Mouse (Mus musculus) adrenal gland, postnatal 25 days (tissue): Measurements from ENCODE around the gene Slc22a12. TPM values are rescaled to one million over a fixed set of nuclear protein-coding genes. Genes with fewer than 3 reads are reported as not detected.
A peak's percentile ranks its signal among the peaks of the same experiment; 100 is the strongest.

Experiments
- DNase-seq: peaks from one replicate; pipeline ENCODE4 v3.0.0; 2021; ENCODE audit warnings: mixed read lengths
- long read RNA-seq: library from polyadenylated mRNA; stranded (forward); transcript quantifications from one replicate; pipeline ENCODE4 v2.0.0, GENCODE M21; 2021
- total RNA-seq: library from RNA; stranded (reverse); gene quantifications from 2 replicates; pipeline ENCODE4 v1.2.3, GENCODE M21; 2021

Gene Slc22a12
- not detected in 2 replicates for total RNA-seq
- long read RNA-seq, partial matches to known transcripts, result 0 of 1 reads
- long read RNA-seq, other reads (novel, unspliced or antisense), result 1 of 1 reads

DNA sequence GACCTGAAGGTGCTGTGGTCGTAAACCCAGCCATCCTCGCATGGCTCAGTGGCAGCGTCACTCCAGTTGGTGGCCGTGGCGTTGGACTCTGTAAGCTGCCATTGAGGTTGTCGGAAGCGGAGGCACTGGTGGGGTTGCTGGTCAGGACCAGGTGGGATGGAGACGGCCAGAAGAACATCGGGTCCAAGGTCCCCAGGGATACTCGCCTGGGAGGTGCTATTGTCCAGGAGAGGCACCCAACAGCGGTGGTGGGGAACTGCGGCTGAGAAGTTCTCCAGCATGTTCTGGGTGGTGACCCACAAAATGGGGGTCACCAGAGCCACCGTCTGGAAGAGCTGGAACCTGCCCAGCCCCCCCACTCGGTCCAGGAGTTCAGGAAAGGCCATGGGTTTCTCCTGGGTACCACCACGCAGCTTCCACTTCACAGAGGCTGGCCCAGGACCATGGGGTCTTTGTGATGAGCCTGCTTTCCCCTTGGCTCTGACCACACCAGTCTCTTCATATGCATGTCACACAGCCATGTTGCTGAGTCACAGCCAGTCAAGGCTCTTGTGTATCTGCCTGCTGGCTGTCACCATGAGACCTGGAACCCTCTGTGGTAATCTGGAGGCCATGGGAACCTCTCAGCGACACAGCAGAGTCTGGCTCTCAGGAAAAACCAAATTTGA is at the start of gene Slc22a12:
Slc22a12 (minus strand) TSS at position 666 of the 668 bp plus-strand sequence.
- DNase-seq, result no peak

DNA sequence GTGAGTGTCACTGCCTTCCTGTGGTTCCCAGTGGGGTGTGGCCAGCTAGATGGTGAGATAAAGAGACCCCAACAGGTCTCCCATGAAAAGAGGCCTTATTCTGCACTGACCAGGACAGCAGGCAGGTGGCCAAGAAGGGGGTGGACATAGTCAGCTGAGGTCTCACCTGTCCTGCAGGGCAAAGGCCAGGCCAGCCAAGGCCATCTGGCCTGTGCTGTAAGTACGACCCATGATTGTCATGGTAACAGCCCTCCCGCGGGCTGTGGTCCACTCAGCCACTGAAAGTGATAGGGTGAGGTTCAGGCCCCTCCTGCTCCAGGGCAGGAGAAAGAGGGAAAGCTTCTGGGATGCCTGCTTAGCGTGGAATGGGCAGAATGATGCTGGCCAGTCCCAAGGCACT is 29.2 kb upstream of the Slc22a12 start:
- DNase-seq, result peak; percentile 28

DNA sequence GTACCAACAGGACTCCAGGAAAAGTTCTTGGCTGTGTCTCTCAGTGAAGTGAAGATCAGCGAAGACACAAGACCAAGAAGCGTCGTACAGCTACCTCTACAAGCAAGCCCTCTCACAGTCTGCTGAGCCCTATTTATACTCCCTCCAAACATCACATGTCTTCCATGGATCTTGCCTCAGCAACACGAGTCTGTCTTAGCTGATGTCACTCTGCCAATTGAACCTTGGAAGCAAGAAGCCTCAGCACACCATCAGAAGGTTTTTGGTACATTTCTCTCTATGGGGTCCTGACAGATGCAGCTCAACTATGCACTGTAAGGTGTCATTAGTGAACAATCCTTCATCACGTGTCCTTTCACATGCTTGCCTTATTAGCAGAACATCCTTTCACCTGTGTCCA is 28.6 kb upstream of the Slc22a12 start:
- DNase-seq, result no peak

- DNase-seq, result no peak
These were observed 26.7 kb upstream of the Slc22a12 start for GRCm38 (mm10) chr19:6569561-6569960.

- DNase-seq, result no peak
These were observed 26.2 kb upstream of the Slc22a12 start for GRCm38 (mm10) chr19:6569021-6569420.

GRCm38 (mm10) chr19:6566450-6566849 is 23.6 kb upstream of the Slc22a12 start:
- DNase-seq, result peak; percentile 47

- no peak for DNase-seq
These were observed 22.3 kb upstream of the Slc22a12 start for GRCm38 (mm10) chr19:6565136-6565535.

- DNase-seq, result no peak
These were observed 17.5 kb upstream of the Slc22a12 start for GRCm38 (mm10) chr19:6560246-6560815.

DNA sequence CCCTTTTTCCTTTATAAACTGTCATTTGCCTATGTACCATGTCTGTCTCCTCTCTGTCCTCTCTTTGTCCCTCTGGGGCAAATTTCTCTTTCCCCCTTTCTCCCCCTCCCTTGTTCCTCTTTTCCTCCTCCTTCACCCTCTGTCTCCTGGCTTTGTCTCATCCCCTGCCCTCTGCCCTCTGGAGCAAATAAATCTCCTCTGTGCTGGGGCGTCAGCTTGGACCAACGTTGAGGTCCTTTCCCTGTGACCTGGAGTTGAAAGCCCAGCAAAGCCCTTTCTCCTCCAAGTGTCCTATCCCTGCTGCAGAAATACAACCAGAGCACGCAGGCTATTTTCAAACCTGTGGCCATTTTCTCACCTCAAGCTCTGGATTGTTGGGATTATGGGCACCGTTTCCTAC is 16.7 kb upstream of the Slc22a12 start:
- no peak for DNase-seq

- no peak for DNase-seq
These were observed 11.2 kb upstream of the Slc22a12 start for GRCm38 (mm10) chr19:6553819-6554582.

DNA sequence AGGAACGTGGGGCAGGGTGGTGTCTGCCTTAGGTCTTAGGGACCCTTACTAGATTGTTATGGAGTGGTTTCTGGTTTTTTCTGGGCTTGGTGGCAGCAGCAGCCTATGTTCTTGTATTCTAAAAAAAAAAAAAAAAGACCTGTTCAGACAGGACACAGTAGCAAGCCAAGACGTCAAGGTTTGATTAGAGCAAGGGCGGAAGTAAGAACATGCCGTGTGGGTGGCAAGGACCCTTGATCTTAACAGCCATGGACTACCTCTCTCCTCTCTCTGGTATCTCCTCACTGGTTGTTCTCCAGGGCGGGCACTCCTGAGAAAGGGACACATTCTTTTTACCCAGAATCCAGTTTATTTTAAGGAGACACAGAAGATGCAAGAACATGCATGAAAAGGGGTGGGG is 10.3 kb upstream of the Slc22a12 start:
- no peak for DNase-seq

DNA sequence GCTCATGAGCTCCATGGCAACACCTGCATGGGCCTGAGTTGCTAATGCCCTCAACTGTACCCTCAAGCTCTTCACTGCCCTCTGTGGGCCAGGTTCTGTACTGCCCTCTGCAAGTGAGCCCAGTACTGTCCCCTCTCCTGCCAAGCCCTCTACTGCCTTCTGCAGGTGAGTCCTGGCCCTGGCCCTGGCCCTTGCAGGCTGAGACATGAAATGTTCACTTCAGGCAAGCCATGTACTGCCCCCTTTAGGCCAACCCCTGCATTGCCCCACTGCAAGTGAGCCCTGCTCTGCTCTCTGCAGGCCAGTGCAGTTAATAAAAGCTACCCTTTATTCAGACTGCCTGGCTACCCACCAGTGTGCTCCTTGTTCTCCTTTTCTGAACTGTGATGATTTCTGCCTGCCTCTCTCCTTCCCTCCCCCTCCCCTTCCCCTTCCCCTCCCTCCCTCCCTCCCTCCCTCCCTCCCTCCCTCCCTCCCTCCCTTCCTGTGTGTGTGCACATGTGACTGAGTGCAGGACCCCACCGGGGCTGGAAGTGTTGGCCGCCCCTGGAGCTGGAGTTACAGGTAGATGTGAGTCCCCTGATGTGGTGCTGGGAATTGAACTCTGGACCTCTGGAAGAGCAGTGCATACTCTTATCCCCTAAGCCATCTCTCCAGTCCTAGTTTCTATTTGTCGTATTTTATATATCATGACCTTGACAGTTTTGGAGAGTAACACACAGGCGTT is 9.6 kb upstream of the Slc22a12 start:
- DNase-seq, result peak; percentile 68

- no peak for DNase-seq
These were observed 8.4 kb upstream of the Slc22a12 start for GRCm38 (mm10) chr19:6551215-6551614.

- no peak for DNase-seq
These were observed 6.7 kb upstream of the Slc22a12 start for GRCm38 (mm10) chr19:6549566-6549965.

DNA sequence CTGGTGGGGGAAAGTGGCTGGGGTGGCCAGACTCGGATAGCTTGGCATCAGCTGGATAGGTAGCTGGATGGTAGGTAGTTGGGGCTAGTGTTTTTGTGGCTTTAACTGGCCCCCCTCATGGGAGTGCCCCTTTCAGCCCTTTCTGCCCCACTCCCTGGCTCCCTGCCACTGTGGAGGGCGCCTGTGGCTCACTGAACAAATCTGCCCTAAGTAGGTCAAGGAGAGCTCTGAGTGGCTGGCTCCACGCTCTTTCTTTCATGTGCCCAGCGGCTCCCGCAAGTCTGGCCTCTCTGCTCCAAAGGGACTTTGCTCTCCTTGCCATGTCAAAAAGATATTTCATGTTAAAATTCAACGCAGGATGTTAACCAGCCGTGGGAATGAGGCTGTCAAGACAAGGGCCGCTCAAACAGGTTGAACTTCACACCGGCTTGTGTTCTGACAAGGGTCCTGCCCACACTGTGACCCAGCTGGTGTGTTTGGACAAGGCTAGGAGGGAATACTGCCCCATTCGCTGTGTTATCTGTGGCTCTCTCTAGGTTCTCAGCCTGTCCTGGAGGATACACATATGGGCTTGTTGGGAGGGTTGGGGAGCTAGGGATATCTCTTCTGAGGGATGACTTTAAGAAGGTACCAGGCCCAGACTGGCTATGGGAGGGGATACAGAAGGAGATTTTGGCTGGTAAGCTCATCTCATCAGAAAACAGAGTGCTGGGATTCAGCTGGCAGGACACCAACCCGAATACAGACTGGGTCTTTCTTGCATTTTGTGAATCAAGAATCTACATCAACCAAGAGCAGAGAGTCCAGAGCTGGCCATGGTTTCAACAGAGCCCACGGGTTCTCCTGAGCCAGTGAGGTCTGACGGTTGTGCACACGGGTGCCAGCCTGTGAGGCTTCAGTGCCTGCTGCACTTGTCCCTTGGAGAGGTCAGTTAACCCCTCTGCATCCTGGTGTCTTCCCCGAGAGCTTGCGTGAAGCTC is 5.9 kb upstream of the Slc22a12 start:
- DNase-seq, result peak; percentile 83

DNA sequence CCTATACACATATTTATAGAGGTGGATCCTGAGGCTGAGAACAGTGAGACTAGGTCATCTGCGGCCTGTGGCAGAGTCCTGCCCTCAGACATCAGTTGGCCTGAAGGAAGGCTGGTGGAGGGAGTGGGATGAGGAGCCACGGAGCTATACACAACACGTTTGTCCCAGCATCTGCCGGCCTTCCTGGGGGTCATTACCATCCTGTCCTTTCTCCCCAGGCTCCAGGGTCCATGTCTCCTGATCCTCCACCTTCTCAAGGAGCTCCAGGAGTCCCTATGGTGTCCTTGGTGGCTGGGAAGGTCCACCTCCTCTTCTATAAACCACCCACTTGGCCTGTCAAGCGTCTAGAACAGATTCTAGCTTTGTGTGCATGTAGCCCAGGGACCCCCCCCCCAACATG is 5.0 kb upstream of the Slc22a12 start:
- no peak for DNase-seq

- DNase-seq, result peak; percentile 78
These were observed 3.3 kb upstream of the Slc22a12 start for GRCm38 (mm10) chr19:6546096-6546495.

GRCm38 (mm10) chr19:6545481-6545880 is 2.6 kb upstream of the Slc22a12 start:
- no peak for DNase-seq

DNA sequence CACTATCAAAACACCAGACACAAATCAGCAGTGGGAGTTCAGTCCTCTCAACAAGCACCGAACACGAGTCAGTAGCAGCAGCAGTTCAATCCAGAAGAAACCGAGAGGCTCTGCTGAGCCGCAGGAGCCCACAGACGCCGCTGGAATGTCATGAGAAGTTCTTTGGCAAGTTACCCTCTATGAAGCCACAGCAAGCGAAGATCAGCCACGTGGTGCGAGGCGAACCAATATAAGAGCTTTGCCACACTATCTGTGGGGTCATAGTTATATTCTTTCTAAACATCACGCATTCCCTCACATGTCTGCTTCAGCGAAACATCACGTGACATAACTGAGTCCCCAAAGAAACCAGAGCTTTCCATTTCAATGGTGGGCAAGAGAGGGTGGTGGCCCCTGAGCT is 1.9 kb upstream of the Slc22a12 start:
- no peak for DNase-seq

GRCm38 (mm10) chr19:6543518-6543917 is 686 bp upstream of the Slc22a12 start:
- DNase-seq, result no peak

- no peak for DNase-seq
These were observed 177 bp upstream of the Slc22a12 start for GRCm38 (mm10) chr19:6543035-6543383.

GRCm38 (mm10) chr19:6541521-6541920 is 1.3 kb downstream of the Slc22a12 start:
- no peak for DNase-seq
